In genomic region chr9:114484771-114485170, GRCm38 (mm10) we compare ENCODE assay signal across 28 mouse cellular contexts. TPM values are rescaled to one million over a fixed set of nuclear protein-coding genes. Genes with fewer than 3 reads are reported as not detected.
"Had no signal": no experiment of that assay in that cellular context is flagged by ENCODE, and none has a peak within 500 bp of the region (broad histone marks: within the 10 kb centered on the region; RNA-seq: fewer than 3 reads in every experiment).

No protein-coding gene starts in this region.

- H3K27ac ChIP-seq: macrophage; midbrain, embryonic 10.5 days; midbrain, embryonic 12.5 days; midbrain, embryonic 15.5 days; neural tube, embryonic 12.5 days; stomach, embryonic 15.5 days; stomach, postnatal 0 days had no signal

- H3K36me3 ChIP-seq: midbrain, embryonic 10.5 days; midbrain, embryonic 12.5 days; midbrain, embryonic 15.5 days; neural tube, embryonic 12.5 days; stomach, embryonic 15.5 days had no signal

- H3K9ac ChIP-seq: lung, embryonic 14.5 days; midbrain, embryonic 12.5 days; midbrain, embryonic 15.5 days; neural tube, embryonic 12.5 days; stomach, embryonic 15.5 days had no signal

- H3K9me3 ChIP-seq: midbrain, embryonic 10.5 days; midbrain, embryonic 12.5 days; midbrain, embryonic 15.5 days; neural tube, embryonic 12.5 days; stomach, embryonic 15.5 days had no signal

- DNase-seq: lung, adult 18-20 months; lung, embryonic 14.5 days; lung, postnatal 10 days; retina, postnatal 1 day; right cerebral cortex, adult 18-20 months; right cerebral cortex, postnatal 25 days; right cerebral cortex, postnatal 4 days; spleen, adult 18-20 months; thymus, adult 2 months; thymus, postnatal 25 days; thymus, postnatal 4 days had no signal

- H3K4me1 ChIP-seq: midbrain, embryonic 10.5 days; midbrain, embryonic 12.5 days; midbrain, embryonic 15.5 days; neural tube, embryonic 12.5 days; stomach, embryonic 15.5 days had no signal

- ATAC-seq: midbrain, embryonic 15.5 days had no signal

- H3K4me3 ChIP-seq: midbrain, embryonic 10.5 days; midbrain, embryonic 12.5 days; midbrain, embryonic 15.5 days; neural tube, embryonic 12.5 days; stomach, embryonic 15.5 days had no signal

- H3K27me3 ChIP-seq: midbrain, embryonic 12.5 days; midbrain, embryonic 15.5 days; neural tube, embryonic 12.5 days; stomach, embryonic 15.5 days had no signal

RNA-seq across cellular contexts. Expression of gene Ccr4, which starts 19.9 kb away (rescaled TPM):
- total RNA-seq: megakaryocyte-erythroid progenitor cell, adult 5-6 weeks; midbrain, postnatal 0 days; neutrophil, adult 5-6 weeks had no signal
- polyA plus RNA-seq: liver, embryonic 16.5 days; lung, embryonic 14.5 days; macrophage; midbrain, embryonic 10.5 days; midbrain, embryonic 12.5 days; midbrain, embryonic 15.5 days; midbrain, postnatal 0 days; neural tube, embryonic 12.5 days; neural tube, embryonic 14.5 days; stomach, postnatal 0 days had no signal

RNA-seq across cellular contexts. Expression of gene C130032M10Rik, which starts 30.7 kb away (rescaled TPM):
- total RNA-seq: megakaryocyte, adult 5-6 weeks; megakaryocyte-erythroid progenitor cell, adult 5-6 weeks; midbrain, postnatal 0 days; monocyte, adult 5-6 weeks; neutrophil, adult 5-6 weeks had no signal
- polyA plus RNA-seq: liver, embryonic 16.5 days; lung, embryonic 14.5 days; macrophage; midbrain, embryonic 15.5 days; midbrain, postnatal 0 days; neural tube, embryonic 14.5 days; small intestine, adult 2 months; stomach, postnatal 0 days; testis, adult 2 months; thymus, adult 2 months; urinary bladder, adult 2 months had no signal
